Comparison of ENCODE assay signal across 10 mouse cellular contexts in the genomic region with DNA sequence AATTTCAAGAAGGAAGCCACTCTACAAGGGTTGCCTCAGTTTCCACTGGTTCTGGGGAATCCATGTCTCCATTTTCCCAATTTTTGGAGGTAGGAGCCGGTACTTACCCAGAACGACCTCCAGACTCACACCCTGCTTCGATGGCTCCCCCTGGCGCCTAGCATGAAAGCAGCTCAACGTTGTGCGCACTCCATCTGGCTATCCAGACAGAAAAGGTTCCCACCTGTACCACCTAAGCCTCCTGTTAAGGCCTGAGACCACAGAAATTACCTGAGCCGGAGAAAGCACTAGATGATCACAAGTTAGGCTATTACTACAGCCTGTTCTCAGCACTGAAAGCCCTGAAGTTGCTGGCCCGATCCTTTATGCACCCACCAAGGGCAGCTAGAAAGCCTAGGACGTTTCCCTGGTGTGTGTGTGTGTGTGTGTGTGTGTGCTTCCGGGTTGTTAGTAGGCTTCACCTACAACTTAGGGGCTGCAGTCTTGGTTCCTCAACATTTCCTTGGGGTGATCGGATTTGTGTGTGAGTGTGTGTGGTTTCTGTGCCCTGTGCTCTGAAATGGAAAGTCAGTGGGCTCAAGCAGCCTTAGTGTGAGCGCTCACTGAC. TPM values are rescaled to one million over a fixed set of nuclear protein-coding genes. Genes with fewer than 3 reads are reported as not detected.
DNase-seq lines count a peak whose midpoint lies in the region; ATAC-seq and TF ChIP-seq lines count a peak whose summit lies in the region.
"Had no signal": no experiment of that assay in that cellular context is flagged by ENCODE, and none has a peak within 500 bp of the region (broad histone marks: within the 10 kb centered on the region; RNA-seq: fewer than 3 reads in every experiment).

No protein-coding gene starts in this region.

- TF ChIP-seq EP300 in lung, postnatal 0 days (IDR thresholded peaks at IDR 0.05), result no peak

- H3K27me3 ChIP-seq in lung, postnatal 0 days (replicated peaks; ENCODE audit: insufficient read depth, low read length), result peaks cover 48% of the 10 kb centered on the region

- no peak overlapping the region for H3K4me3 ChIP-seq in lung, postnatal 0 days (ENCODE audit: low read depth, low read length)
- H3K4me3 ChIP-seq: liver, embryonic 13.5 days had no signal

- H3K36me3 ChIP-seq in lung, postnatal 0 days (ENCODE audit: insufficient read depth, low read length), result no peaks in the 10 kb centered on the region
- H3K36me3 ChIP-seq: liver, embryonic 13.5 days had no signal

- peak; percentile 64 for DNase-seq in embryo, embryonic 10.5 days (ENCODE audit: low spot score)
- no peak for DNase-seq in embryo, embryonic 9.5 days (ENCODE audit: extremely low spot score)
- DNase-seq in lung, postnatal 0 days (ENCODE audit: low spot score), result no peak
- DNase-seq in lung, postnatal 25 days (ENCODE audit: low spot score), result no peak
- peak; percentile 7 for DNase-seq in naive thymus-derived CD4-positive, alpha-beta T cell, adult 2 months (ENCODE audit: low read depth)
- no peak for DNase-seq in layer of hippocampus, adult 18-20 months (ENCODE audit: low spot score in 2 of 2)
- no peak for DNase-seq in layer of hippocampus, adult 8-10 months (ENCODE audit: low spot score in 2 of 2)
- DNase-seq: liver, embryonic 13.5 days; right cerebral cortex, adult 18-20 months had no signal

- ATAC-seq in lung, postnatal 0 days, result no peak
- ATAC-seq in granulocyte monocyte progenitor cell, adult 5-6 weeks (replicated peaks; ENCODE audit: poor library complexity, severe bottlenecking), result peak; percentile 58

- no peak overlapping the region for H3K4me2 ChIP-seq in lung, postnatal 0 days (replicated peaks; ENCODE audit: low read depth, low read length)
- H3K4me2 ChIP-seq: liver, embryonic 13.5 days had no signal

- no peaks in the 10 kb centered on the region for H3K9me3 ChIP-seq in lung, postnatal 0 days (ENCODE audit: low read length)
- H3K9me3 ChIP-seq: liver, embryonic 13.5 days had no signal

- peak; percentile 62 for TF ChIP-seq CTCF in lung, postnatal 0 days (IDR thresholded peaks at IDR 0.05)

- no peaks in the 10 kb centered on the region for H3K4me1 ChIP-seq in lung, postnatal 0 days (ENCODE audit: insufficient read depth, low read depth, low read length)
- H3K4me1 ChIP-seq: liver, embryonic 13.5 days had no signal

- no peak overlapping the region for H3K9ac ChIP-seq in lung, postnatal 0 days (replicated peaks; ENCODE audit: low read depth)
- H3K9ac ChIP-seq: liver, embryonic 13.5 days had no signal

- 41% methylated on average over 12 of the region's 12 CpGs for WGBS in lung, postnatal 0 days

- H3K27ac ChIP-seq in lung, postnatal 0 days (ENCODE audit: low read length), result no peak overlapping the region
- H3K27ac ChIP-seq: liver, embryonic 13.5 days had no signal

RNA-seq across cellular contexts. Expression of a gene that starts 13.1 kb away (rescaled TPM):
- 3.6 and 4.0 TPM in 2 replicates for polyA plus RNA-seq in lung, postnatal 0 days (2015; fragmentation: Nextera tagmentation; extraction: Ambion mirVana)
- total RNA-seq in granulocyte monocyte progenitor cell, adult 5-6 weeks (2014; fragmentation: Nextera tagmentation), result not detected in 2 replicates
- total RNA-seq in granulocyte monocyte progenitor cell, adult 5-6 weeks (2017), result not detected in 2 replicates
- total RNA-seq in layer of hippocampus, adult 18-20 months (2021), result 10 to 100 TPM; 87.0 to 96.0 TPM
- total RNA-seq in layer of hippocampus, adult 8-10 months (2022), result 10 to 100 TPM; 75.7 to 85.1 (median 81.4) TPM

Comparison
In these comparisons a context has a peak if more than half of its experiments do, and no peak if none do; other contexts are left out.
1. DNase-seq: peak in embryo, embryonic 10.5 days (single experiment) and naive thymus-derived CD4-positive, alpha-beta T cell, adult 2 months (single experiment); none in embryo, embryonic 9.5 days (single experiment), lung, postnatal 0 days (single experiment), lung, postnatal 25 days (single experiment), layer of hippocampus, adult 18-20 months (0 of 2) and layer of hippocampus, adult 8-10 months (0 of 2).
2. RNA of a gene that starts 13.1 kb away (total RNA-seq): 87.0 to 96.0 TPM in layer of hippocampus, adult 18-20 months and 75.7 to 85.1 TPM in layer of hippocampus, adult 8-10 months; not detected in granulocyte monocyte progenitor cell, adult 5-6 weeks; every median in the first group is over 10 times any median in the second.